Mouse (Mus musculus) right cerebral cortex, adult 18-20 months (tissue): ENCODE results near the gene Mthfr.

Experiments
- DNase-seq: peaks from one replicate; pipeline ENCODE4 v3.0.0; 2022; ENCODE audit warnings: mixed read lengths

The Mthfr gene

DNA sequence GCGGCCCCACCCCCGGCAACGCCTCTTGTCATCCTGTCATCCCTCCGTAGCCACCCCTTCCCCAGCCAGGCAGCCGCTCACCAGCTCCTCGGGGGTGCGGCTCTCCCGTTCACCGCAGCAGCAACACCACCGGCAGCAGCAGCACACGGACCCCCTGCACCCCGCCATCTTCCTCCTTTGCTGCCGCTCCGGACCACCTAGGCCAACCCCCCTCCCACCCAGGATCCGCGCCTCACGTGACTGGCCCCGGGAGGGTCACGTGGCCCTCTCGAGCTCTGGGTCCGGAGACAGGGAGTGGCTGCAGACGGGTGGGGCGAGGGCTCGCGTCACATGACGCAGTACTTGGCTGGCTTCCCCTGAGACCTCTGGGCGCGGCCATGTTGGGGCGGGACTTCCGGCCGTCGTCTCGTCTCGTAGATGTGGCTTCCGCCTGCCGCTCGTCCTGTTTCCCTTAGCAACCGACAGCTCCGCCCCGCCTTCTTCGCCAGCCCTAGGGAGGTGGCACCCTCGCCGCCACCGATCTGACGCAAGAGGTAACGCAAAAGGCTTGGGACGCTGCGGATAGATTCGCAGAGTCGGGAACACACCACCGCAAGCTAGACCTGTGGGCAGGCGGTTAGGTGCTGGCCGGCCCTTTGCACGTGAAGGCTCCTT lies at the start of gene Mthfr, which contains the start of gene Clcn6:
Gene Mthfr (plus strand): TSS at position 478 of the 654 bp plus-strand sequence.
Gene Clcn6 (minus strand): TSS at position 222 of the 654 bp plus-strand sequence.
- peak; percentile 100 for DNase-seq

DNA sequence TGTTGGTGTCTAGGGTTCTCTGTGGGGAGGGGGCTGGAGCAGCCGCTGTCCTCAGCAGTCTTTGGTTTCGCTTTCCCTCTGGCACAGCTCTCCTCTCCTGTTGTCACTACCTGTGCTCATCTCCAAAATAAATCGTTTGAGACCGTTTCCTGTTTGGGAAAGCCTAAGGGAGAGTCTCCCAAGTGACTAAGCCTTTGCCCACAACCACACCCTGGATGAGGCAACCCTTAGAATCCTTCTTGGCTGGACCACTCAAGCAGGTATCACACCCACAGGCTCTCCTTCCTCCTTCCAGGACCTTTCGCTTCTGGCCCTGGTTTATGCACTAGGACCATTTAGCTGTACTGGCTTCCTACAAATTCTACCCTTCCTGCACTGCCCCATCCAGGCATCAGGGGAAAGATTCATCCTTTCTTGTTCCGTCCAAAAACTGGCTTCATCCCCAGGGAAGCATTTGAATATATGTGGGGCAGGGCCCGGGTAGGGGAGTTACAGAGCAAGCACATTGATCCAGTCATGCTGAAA lies 45.2 kb upstream of the Mthfr start:
- DNase-seq, result no peak

DNA sequence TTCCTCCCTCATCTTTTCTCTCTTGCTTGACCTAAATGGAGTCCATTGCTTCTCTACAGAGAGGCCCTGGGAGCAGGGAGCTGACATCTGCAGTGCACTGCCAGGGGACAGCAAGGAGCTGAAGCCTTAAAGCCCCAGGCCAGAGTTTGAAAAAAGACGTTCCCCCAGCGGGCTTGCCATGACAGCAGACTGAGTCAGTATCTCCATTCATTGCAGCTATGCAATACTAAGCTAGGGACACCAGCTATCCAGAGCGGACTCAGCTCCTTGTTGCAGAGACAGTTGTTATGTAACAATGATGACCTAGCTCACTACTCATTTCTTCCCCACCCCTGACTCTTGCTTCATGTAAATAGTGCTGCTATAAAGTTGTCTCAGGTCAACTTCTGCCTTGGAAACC lies 43.6 kb upstream of the Mthfr start:
- no peak for DNase-seq

DNA sequence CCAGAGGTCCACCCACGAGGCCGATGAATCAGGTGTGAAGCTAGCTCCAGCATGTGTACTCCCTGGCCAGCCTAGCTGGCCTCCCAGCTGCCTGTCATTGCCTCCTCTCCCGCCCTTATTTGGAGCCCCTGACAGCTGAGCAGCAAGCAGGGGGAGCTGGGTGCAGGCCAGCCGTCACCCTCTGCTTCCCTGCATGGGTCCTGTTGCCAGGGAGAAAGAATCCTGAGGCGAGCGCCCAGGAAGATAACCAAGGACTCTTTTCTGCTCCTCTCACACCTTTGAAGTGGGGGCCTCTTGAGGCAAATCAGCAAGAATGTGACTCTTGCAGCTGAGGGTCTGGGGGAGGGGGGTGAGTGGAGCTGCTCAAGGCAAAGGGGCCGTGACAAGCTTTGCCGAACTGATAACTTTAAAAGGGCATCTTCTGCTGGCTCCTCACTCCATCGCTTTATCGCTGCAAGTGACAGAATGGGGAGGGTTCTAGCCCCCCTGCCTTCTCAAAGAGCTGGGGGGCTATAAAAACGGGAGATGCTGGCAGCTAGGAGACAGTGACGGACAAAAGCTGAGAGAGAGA lies 38.6 kb upstream of the Mthfr start, which contains the start of gene Nppa:
Gene Nppa (plus strand): TSS at position 521 of the 571 bp plus-strand sequence.
- DNase-seq, result no peak

DNA sequence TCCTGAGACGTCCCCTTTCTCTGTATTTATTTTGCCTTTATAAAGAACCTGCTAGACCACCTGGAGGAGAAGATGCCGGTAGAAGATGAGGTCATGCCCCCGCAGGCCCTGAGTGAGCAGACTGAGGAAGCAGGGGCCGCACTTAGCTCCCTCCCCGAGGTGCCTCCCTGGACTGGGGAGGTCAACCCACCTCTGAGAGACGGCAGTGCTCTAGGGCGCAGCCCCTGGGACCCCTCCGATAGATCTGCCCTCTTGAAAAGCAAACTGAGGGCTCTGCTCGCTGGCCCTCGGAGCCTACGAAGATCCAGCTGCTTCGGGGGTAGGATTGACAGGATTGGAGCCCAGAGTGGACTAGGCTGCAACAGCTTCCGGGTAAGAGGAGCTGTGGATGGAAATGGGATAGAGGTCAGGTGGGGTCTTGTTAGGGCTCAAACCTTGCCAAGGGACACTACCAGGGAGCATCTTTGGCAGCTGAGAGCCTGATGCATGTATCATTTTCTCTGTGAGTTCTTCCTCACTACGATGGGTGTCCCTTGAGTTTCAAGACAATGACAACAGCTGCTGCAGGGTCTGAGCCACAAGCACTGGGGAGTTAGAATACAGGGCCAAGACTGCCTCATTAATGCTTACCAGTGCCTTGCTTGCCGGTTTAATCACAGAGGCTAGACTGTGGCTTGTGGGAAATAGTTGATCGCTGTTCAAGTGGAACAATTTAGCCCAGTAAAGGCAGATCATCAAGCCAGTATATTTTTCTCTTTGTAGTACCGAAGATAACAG lies 37.7 kb upstream of the Mthfr start:
- DNase-seq, result no peak

DNA sequence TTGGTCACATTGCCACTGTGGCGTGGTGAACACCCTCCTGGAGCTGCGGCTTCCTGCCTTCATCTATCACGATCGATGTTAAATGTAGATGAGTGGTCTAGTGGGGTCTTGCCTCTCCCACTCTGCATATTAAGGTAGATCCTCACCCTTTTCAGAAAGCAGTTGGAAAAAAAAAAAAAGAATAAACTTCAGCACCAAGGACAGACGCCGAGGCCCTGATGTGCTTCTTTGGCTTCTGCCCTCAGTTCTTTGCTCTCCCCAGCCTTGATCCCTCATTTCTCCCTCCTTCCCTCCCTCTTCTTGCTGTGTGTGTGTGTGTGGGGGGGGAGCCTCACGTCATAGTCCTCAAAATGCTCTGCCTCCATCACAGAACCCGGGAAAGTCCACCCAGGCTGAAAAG lies 37.0 kb upstream of the Mthfr start:
- DNase-seq, result no peak

DNA sequence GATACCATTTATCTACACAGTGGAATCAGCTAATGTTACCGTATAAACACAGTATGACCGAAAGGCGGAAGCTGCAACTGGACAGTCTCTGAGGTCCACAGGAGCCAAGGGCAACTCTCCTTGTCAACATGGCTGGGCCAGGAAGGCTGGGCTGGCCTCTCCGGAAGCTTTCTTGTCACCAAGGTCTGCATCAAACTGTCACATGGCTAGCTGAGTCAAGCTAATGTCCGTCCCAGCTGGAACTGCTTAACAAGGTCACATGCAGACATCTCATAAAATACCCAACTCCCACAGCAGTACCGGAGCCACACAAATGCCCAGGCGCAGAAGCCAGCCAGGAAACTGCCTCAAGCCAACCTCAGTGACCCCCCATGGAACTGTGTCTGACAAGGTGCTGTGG lies 34.5 kb upstream of the Mthfr start:
- DNase-seq, result no peak

DNA sequence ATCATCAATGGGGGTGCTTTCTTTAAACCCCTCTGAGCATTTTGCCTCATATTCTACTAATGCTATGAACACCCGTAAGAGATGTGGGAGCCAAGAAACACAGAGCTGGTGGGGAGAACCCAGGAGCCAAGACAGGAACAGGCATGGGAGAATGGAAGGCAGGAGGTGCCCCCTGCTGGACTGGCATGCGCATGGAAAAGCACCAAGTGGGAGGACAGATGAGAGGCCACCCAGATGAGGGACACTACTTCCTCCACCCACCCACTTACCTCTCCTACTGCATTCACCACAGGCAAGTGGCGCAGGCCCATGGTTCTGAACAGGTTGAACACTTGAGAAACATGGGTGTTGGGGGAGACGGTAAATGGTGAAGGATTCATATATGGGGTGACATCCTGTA lies 30.5 kb upstream of the Mthfr start:
- peak; percentile 70 for DNase-seq

DNA sequence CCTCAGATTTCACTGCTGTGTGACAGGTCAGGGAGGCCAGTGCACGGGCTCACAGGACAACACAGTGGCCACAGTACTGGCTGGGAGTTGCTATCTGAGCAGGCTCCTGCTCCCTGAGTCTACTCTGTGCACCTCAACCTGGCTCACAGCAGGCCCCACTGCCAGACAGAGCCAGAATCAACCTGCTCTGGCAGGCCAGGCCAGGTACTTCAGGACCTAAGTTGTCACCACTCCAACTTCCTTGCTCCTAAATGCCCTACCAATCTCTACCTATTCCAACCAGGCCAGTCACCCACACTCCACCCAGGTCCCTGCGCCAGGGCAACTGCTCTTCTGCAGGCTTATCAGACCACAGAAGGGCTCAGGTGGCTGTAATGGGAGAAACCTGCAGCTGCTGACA lies 29.2 kb upstream of the Mthfr start:
- no peak for DNase-seq

DNA sequence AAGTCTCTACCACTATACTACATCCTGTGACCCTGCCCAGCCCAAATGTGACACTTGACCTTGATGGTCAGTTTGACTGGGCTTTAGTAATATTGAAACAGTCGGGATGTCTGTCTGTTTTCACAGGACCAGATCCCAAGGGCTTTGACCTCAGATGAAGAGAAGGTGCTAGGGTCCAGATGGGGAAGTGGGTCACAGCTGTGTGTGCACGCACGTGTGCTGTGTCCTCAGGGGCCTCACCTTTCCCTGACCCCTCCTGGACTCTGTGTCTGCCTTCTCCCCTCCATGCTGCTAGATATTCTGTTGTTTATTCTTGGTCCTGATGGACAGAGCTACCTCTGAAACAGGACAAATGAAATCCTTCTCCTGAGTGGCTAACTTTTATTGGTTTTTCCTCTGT lies 27.5 kb upstream of the Mthfr start:
- no peak for DNase-seq

DNA sequence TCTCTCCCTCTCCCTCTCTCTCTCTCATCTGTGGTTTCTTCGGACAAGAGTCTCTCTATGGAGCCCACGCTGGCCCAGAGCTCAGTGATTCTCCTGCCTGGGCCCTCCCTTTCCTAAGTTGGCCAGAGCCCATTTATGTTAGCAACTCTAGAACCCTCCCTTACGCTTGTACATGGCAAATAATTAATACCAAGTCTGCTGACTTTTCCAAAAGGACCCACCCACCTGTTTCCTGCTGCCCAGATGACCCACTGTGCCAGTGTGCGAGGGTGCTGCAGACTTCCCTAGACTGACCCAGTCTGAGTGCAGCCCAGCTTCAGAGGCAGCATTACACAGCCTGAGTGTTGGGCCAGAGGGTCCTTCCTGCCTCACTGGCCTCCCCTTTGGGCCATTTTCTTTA lies 26.7 kb upstream of the Mthfr start:
- DNase-seq, result no peak

DNA sequence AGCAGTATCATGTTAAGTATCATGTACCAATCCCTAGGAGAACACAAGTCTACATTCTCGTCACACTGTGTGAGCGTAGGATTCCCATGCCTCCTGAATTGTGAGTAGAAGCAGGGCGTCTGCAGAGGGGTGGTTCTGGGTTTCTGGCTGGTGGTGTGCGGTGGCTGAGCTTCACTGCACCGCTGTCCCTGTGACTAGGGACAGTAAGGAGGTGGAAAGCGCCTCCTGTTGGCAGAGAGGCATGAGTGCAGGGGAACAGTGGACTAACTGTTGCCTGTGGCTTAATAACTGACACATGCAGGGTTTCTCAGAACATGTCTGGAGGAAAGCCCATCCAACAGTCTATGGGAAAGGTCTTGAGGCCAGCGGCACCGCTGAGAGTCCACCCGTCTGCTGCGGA lies 23.5 kb upstream of the Mthfr start:
- DNase-seq, result no peak

DNA sequence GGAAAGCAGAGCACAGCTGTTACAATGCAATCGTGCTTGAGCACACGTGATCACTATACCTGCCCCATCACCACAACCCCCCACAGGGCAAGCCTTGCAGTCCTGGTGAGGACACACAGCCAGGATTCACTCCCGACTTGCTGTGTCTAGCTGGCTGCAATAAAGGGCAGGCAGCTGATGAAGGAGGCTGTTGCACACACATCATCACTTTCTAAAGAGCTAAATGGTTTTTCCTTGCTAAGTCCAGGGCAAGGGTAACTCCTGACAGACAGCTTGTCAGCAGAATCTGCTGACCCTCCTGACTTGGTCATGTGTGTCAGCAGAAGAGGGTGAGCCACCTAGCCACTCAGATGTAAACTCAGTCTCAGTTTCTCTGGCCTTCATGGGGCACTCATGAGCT lies 21.9 kb upstream of the Mthfr start:
- DNase-seq, result no peak

DNA sequence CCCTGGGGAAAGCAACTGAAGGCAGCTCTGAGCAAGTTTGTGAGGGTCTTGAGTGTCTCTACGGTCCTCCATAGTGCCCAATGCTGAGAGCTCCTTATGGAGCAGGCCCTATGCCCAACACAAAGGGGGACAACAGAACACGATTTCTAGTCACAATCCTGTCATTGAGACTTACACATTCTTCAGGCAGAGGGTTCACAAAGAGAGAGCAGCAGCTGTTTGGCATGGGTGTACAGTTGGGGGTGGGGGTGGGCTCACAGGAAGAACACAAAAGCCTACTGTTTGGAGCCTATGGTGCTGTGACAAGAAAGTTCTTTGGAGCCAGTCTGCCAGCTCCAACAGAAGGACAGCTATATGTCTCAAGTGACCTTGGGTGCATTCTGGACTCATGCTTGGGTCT lies 20.5 kb upstream of the Mthfr start:
- DNase-seq, result no peak

DNA sequence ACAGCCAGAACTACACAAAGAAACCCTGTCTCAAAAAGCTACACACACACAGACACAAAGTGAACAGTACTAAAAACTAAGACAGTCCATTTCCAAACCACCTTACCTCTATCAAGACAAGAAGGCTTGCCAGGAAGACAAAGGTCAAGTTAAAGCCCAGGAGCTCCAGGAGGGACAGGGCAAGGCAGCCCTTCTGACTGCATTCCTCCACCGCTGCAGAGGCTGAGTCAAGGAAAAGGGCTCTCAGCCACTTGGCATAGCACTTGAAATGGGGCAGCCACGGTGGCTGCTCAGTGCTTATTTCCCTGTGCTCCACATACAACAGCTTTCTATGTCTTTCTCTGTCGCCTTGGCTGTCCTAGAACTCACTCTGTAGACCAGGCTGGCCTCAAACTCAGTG lies 14.9 kb upstream of the Mthfr start:
- no peak for DNase-seq

DNA sequence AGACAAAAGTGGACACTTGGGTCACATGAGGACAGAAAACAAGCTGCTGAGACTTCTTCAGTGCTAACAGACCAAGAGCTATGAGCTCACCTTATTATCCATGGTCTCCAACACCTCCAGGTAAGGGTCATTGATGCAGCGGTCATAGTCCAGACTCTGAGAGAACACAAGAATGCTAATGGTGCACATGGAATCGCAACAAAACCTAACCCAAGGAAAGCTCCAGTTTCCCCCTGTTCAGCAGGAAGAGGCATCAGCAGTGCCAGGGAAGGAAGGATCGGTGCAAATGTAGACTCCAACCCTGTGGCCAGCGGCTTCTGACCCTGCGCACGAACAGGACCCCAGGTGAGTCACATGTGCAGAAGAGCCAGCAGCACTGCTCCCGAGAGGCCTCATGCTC lies 9.6 kb upstream of the Mthfr start:
- no peak for DNase-seq

DNA sequence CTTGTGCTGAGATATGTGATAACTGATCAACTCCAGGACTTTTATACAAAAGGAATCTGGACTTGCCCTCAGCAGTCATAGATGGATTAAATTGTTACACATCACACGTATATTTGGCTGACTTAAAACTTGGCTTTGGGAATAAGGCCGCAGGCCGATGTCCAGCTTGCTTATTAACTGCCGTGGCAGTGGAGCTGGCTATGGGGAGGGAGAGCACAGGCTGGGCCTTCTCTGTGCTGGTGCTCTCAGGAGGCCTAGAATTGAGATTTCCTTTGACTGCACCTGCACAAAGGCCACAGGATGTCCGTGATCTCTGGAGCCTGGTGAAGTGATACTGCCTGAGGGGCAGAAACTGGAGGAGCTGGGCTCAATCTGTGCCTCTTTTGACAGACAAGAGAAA lies 8.4 kb upstream of the Mthfr start:
- no peak for DNase-seq

DNA sequence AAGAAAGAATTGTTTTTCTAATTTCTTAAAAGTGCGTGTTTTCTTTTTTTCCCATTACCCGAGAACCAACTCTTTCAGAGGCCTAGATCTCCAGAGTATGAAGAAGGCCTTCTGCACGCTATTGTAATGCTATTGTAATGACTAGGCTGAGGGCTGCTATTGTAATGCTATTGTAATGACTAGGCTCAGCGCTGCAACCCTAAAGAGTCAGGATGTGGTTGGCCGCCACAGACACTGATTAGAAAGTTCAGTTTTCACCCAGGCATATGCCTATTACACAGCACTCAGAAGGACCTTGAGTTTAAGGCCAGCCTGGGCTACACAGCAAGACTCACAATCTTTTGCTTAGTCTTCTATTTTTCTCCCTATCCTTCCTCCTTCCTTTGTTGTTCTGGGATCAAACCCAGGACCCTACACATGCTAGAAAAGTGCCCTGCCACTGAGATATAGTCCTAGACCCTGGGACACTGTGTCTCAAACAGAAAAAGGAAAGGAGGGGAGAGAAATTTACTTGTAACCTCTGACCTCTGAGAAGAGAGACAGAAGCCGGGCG lies 4.9 kb upstream of the Mthfr start:
- DNase-seq, result no peak

DNA sequence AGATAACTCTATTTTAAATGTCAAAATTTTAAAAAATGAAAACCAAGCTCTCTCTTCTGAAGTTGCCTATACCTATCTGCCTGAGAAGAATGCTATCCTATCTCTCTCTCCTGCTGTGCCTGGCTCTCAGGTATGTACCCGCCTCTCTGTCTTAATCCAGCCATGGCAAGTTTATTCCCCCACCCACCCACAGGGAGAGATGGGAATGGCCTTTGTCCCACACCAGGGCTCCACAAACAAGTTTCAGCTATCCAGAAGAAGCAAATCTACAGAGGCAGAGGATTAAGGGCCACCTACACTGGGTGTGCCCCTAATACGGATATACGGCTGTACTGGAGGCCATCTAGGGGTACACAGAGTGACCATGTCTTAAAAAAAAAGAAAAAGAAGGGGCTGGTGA lies 3.4 kb upstream of the Mthfr start:
- DNase-seq, result no peak

DNA sequence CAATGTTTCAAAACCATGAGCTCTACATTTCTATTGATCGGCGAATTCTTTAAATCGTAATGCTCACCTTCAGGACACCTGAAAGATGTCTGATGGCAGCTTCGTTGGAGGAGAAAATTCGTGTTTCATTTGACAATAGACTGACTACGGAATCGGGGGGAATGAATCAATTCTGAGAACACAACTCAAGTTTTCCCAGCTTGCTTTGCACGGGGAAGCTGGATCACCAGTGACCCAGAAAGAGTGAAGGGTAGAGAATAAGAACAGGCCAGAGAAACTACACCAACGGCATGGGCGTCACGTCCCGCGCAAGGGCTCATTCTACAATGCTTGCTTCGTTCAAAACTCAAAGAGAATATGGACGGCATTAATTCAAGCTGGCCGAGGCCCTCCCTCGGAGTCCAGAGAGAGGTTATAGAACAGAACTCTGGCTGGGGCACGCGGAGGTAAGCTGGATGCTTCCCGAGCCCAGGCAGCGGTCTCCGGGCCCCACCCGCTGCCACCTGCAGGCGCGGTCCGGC lies 738 bp upstream of the Mthfr start:
- no peak for DNase-seq

DNA sequence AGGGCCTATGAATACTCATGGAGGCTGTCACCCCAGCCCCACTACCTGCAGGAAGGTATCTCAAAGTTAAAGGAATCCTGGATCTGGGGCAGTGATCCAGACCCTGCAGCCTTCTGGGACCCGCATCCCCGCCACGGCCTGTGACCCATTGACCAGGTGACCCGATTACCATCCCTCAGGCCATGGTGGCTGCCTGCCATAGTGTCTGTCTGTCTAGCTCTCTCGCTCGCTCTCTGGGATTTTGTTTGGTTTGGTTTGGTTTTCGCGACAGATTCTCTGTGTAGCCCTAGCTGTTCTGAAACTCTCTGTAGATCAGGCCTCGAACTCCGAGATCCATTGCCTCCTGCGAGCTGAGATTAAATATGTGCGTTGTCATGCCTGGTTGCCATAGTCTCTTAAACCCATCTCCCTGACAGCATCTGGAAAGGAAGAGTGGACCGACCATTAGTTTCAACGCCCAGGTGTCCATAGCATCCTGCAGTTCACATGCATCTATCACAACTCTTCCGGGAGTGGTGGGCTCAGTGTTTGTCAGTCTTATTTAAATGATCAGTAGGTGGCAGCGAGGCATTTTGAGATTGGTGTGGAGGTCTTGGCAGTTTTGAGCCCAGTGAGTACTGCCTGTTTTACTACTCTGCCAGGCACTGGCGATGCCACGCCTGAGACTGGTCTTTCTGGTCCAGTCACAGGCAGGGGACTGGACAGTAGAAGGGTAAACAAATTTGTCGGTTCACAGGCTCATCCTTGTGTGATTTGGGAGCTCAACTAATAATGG lies 564 bp downstream of the Mthfr start:
- DNase-seq, result no peak

DNA sequence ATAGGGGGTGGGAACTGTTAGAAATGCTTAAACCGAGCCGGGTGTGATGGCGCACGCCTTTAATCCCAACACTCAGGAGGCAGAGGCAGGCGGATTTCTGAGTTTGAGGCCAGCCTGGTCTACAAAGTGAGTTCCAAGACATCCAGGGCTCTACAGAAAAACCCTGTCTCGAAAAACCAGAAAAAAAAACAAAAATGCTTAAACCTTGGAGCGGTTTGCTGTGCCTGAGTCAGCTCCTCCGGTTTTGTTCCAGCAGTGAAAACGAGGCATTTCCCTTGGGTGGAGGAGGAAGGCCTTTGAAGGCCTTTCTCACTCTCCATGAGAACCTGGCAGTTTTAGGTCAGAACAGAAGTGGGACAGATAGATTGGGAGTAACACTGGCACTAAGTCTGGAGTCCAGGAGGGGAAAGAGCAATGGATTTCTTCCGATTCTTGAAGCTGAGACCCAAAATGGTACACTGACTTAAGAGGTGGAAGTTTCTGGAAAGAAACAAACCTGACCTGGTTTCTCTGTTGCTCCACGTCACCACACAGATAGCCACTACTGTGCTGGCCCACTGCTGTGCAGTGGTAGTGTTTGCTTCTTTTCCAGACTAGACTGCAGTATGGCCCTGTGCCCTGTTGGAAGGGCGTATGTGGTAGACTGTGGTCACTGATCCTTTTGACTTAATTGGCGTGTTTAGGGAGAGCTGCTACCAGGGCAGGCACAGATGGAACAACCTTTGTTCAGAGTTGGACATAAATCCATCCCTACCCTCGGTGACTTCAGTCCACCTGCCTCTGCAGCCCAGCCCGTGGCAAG lies 1.4 kb downstream of the Mthfr start:
- no peak for DNase-seq
